Mouse (Mus musculus) thymus, postnatal 0 days (tissue): Measurements from ENCODE around the gene Pmel. TPM values are rescaled to one million over a fixed set of nuclear protein-coding genes. Genes with fewer than 3 reads are reported as not detected.
"Not testable (repeated sequence)": the region's sequence is repeated elsewhere in the genome, so short reads cannot be mapped to it uniquely, and the experiment has no call there.

Source experiments
- DNase-seq: peaks from one replicate; pipeline ENCODE4 v3.0.0-alpha.2; 2015; ENCODE audit warnings: low spot score
- polyA plus RNA-seq: library from polyadenylated mRNA; unstranded; fragments of >200 nt; fragmentation: Nextera tagmentation; extraction: Ambion mirVana; gene quantifications from 2 replicates; pipeline ENCODE4 v1.2.1, GENCODE M21; 2015

The Pmel gene
- polyA plus RNA-seq, 1 experiment from 2014 or later, result 1.3 TPM

- DNase-seq, result no peak
Measured at GRCm38 (mm10) chr10:128702328-128703007, 1.5 kb upstream of the Pmel start.

GRCm38 (mm10) chr10:128704491-128705316 lies 709 bp downstream of the Pmel start, which contains the start of gene Cdk2:
Gene Cdk2, minus strand, starts transcription at chr10:128705031.
- peak; percentile 92 for DNase-seq

- no peak for DNase-seq
Measured at GRCm38 (mm10) chr10:128705317-128705693, 1.3 kb downstream of the Pmel start.

- not testable (repeated sequence) for DNase-seq
Measured at GRCm38 (mm10) chr10:128711318-128711717, 7.3 kb downstream of the Pmel start.

GRCm38 (mm10) chr10:128715559-128716537 lies 11.9 kb downstream of the Pmel start:
- peak; percentile 80 for DNase-seq

GRCm38 (mm10) chr10:128725466-128725865 lies 21.5 kb downstream of the Pmel start:
- not testable (repeated sequence) for DNase-seq

GRCm38 (mm10) chr10:128728059-128728458 lies 24.1 kb downstream of the Pmel start:
- no peak for DNase-seq

- DNase-seq, result peak; percentile 52
Measured at GRCm38 (mm10) chr10:128731002-128731433, 27.0 kb downstream of the Pmel start.

GRCm38 (mm10) chr10:128731992-128732391 lies 28.0 kb downstream of the Pmel start:
- no peak for DNase-seq

GRCm38 (mm10) chr10:128737435-128737834 lies 33.4 kb downstream of the Pmel start:
- no peak for DNase-seq

- DNase-seq, result no peak
Measured at GRCm38 (mm10) chr10:128740296-128740695, 36.3 kb downstream of the Pmel start.

GRCm38 (mm10) chr10:128742616-128743015 lies 38.6 kb downstream of the Pmel start:
- no peak for DNase-seq

- DNase-seq, result no peak
Measured at GRCm38 (mm10) chr10:128743235-128743634, 39.2 kb downstream of the Pmel start.

GRCm38 (mm10) chr10:128743791-128744191 lies 39.8 kb downstream of the Pmel start:
- DNase-seq, result peak; percentile 44

GRCm38 (mm10) chr10:128744211-128744610 lies 40.2 kb downstream of the Pmel start:
- peak; percentile 12 for DNase-seq

- DNase-seq, result peak; percentile 85
Measured at GRCm38 (mm10) chr10:128744680-128745601, 40.9 kb downstream of the Pmel start, which contains the start of gene Dgka. Gene Dgka, minus strand, starts transcription at chr10:128744855.

GRCm38 (mm10) chr10:128745946-128746613 lies 42.1 kb downstream of the Pmel start:
- peak; percentile 94 for DNase-seq

GRCm38 (mm10) chr10:128746972-128747645 lies 43.1 kb downstream of the Pmel start:
- peak; percentile 18 for DNase-seq
